Mouse (Mus musculus) heart, postnatal 0 days (tissue): Measurements from ENCODE around the gene Znrf4.

Experiments
- CTCF ChIP-seq: IDR thresholded peaks from 2 replicates; pipeline ENCODE4 v1.5.1; 2016; ENCODE audit warnings: antibody characterized with exemption, control low read depth, low read depth
- EP300 ChIP-seq: IDR thresholded peaks from 2 replicates; pipeline ENCODE4 v1.6.1; 2016; ENCODE audit warnings: antibody characterized with exemption, low read depth

GRCm38 (mm10) chr17:56547846-56548604 is 35.8 kb upstream of the Znrf4 start:
- TF ChIP-seq CTCF, result 0 out of 2 replicates have a peak, but pooled peaks have one; percentile 22
- no peak for TF ChIP-seq EP300
